Mouse (Mus musculus) intestine, embryonic 16.5 days (tissue): ENCODE measurements around the gene Zcchc2. TPM values are rescaled to one million over a fixed set of nuclear protein-coding genes. Genes with fewer than 3 reads are reported as not detected.

Source experiments
- ATAC-seq: fragments of 200-750 bp; cut with Nextera tagmentation; 2 replicates; pipeline ENCODE4 v1.8.0; 2017; ENCODE audit warnings: moderate TSS enrichment, moderate library complexity
- H3K27ac ChIP-seq: fragments of 300-500 bp; sonication (generic); 2 replicates; pipeline ENCODE4 v1.5.1; 2014; ENCODE audit warnings: mild to moderate bottlenecking, low read length
- H3K27me3 ChIP-seq: fragments of 300-500 bp; sonication (generic); replicated peaks from 2 replicates; pipeline ENCODE4 v1.6.1; 2014; ENCODE audit warnings: low read length, control low read depth, mixed read lengths; ENCODE audit not compliant: control insufficient read depth, insufficient read depth
- H3K36me3 ChIP-seq: fragments of 300-500 bp; sonication (generic); 2 replicates; pipeline ENCODE4 v1.6.1; 2014; ENCODE audit warnings: low read length, control low read depth; ENCODE audit not compliant: control insufficient read depth, insufficient read depth
- H3K4me1 ChIP-seq: fragments of 300-500 bp; sonication (generic); 2 replicates; pipeline ENCODE4 v1.6.1; 2014; ENCODE audit warnings: low read length, control low read depth, mixed read lengths; ENCODE audit not compliant: control insufficient read depth, insufficient read depth
- H3K4me2 ChIP-seq: fragments of 300-500 bp; sonication (generic); 2 replicates; pipeline ENCODE4 v1.6.1; 2014; ENCODE audit warnings: low read depth, low read length, control low read depth
- H3K4me3 ChIP-seq: fragments of 300-500 bp; sonication (generic); 2 replicates; pipeline ENCODE4 v1.5.1; 2014; ENCODE audit warnings: mild to moderate bottlenecking, low read length
- H3K9ac ChIP-seq: fragments of 300-500 bp; sonication (generic); 2 replicates; pipeline ENCODE4 v1.6.1; 2014; ENCODE audit warnings: low read depth, low read length
- H3K9me3 ChIP-seq: fragments of 300-500 bp; sonication (generic); 2 replicates; pipeline ENCODE4 v1.6.1; 2016; ENCODE audit warnings: low read length, control low read depth; ENCODE audit not compliant: control insufficient read depth
- WGBS: fragments of 180-500 bp; shearing (Covaris S2); extraction: QIAGEN DNeasy Blood & Tissue Kit; methylation state at CpG from one replicate; pipeline ENCODE4 v1.1.7; 2014; 5-methylcytosine and 5-hydroxymethylcytosine counted together
- polyA plus RNA-seq: library from polyadenylated mRNA; unstranded; fragments of >200 nt; fragmentation: Nextera tagmentation; extraction: Ambion mirVana; gene quantifications from 2 replicates; pipeline ENCODE4 v1.2.1, GENCODE M21; 2015

Zcchc2 gene
- polyA plus RNA-seq, 1 experiment from 2014 or later, result 1.8 TPM

GRCm38 (mm10) chr1:105982496-105983364 is 7.5 kb upstream of the Zcchc2 start:
- Histone ChIP-seq H3K9me3 (no peaks in the 10 kb centered on the region), H3K27me3 (no peaks in the 10 kb centered on the region), H3K4me2 (no peak overlapping the region), H3K4me3 (no peak overlapping the region), H3K27ac (no peak overlapping the region), H3K9ac (no peak overlapping the region), H3K36me3 (no peaks in the 10 kb centered on the region), H3K4me1 (no peaks in the 10 kb centered on the region)
- ATAC-seq, result no peak
- 67% methylated on average over 6 of the region's 6 CpGs for WGBS

GRCm38 (mm10) chr1:105984172-105984571 is 6.0 kb upstream of the Zcchc2 start:
- no peak for ATAC-seq
- WGBS, result 99% methylated on average over 3 of the region's 3 CpGs

GRCm38 (mm10) chr1:105988171-105988570 is 2.0 kb upstream of the Zcchc2 start:
- H3K36me3 ChIP-seq, result no peaks in the 10 kb centered on the region
- H3K4me3 ChIP-seq, result no peak overlapping the region
- H3K27ac ChIP-seq, result no peak overlapping the region
- no peak overlapping the region for H3K9ac ChIP-seq
- peaks cover 9% of the 10 kb centered on the region for H3K4me1 ChIP-seq
- no peak overlapping the region for H3K4me2 ChIP-seq
- ATAC-seq, result no peak
- no peaks in the 10 kb centered on the region for H3K9me3 ChIP-seq
- H3K27me3 ChIP-seq, result no peaks in the 10 kb centered on the region
- 48% methylated on average over 3 of the region's 3 CpGs for WGBS

More at GRCm38 (mm10) chr1:105984172-105984571, 6.0 kb upstream of the Zcchc2 start:
- no peak overlapping the region for H3K4me3 ChIP-seq
- H3K4me1 ChIP-seq, result peaks cover 4% of the 10 kb centered on the region
- H3K27ac ChIP-seq, result no peak overlapping the region
- H3K9ac ChIP-seq, result no peak overlapping the region
- H3K36me3 ChIP-seq, result no peaks in the 10 kb centered on the region
- no peak overlapping the region for H3K4me2 ChIP-seq
- H3K9me3 ChIP-seq, result no peaks in the 10 kb centered on the region
- H3K27me3 ChIP-seq, result no peaks in the 10 kb centered on the region

- Histone ChIP-seq H3K4me2 (peak overlapping the region; percentile 83), H3K9ac (peak overlapping the region; percentile 69; the same call in 1 of the 2 replicates), H3K27ac (no peak overlapping the region), H3K27me3 (no peaks in the 10 kb centered on the region), H3K9me3 (no peaks in the 10 kb centered on the region), H3K36me3 (no peaks in the 10 kb centered on the region), H3K4me1 (peaks cover 10% of the 10 kb centered on the region), H3K4me3 (peak overlapping the region; percentile 68)
- 59% methylated on average over 14 of the region's 14 CpGs for WGBS
- ATAC-seq, result no peak
Measured at GRCm38 (mm10) chr1:105988903-105989639, 1.1 kb upstream of the Zcchc2 start.

GRCm38 (mm10) chr1:105989640-105989984 is 594 bp upstream of the Zcchc2 start:
- Histone ChIP-seq H3K4me1 (peaks cover 10% of the 10 kb centered on the region), H3K9ac (peak overlapping the region; percentile 69), H3K27me3 (no peaks in the 10 kb centered on the region), H3K4me2 (peak overlapping the region; percentile 83), H3K27ac (peak overlapping the region; percentile 40), H3K9me3 (no peaks in the 10 kb centered on the region), H3K4me3 (peak overlapping the region; percentile 68), H3K36me3 (no peaks in the 10 kb centered on the region)
- ATAC-seq, result peak; percentile 11
- under 1% methylated on average over 13 of the region's 13 CpGs for whole genome bisulfite sequencing

GRCm38 (mm10) chr1:105990911-105991761 is 930 bp downstream of the Zcchc2 start:
- Histone ChIP-seq H3K4me1 (peaks cover 10% of the 10 kb centered on the region), H3K27me3 (no peaks in the 10 kb centered on the region), H3K9ac (peak overlapping the region; percentile 87), H3K4me2 (peak overlapping the region; percentile 95), H3K4me3 (peak overlapping the region; percentile 68), H3K9me3 (no peaks in the 10 kb centered on the region), H3K27ac (peak overlapping the region; percentile 94), H3K36me3 (no peaks in the 10 kb centered on the region)
- under 1% methylated on average over 99 of the region's 104 CpGs for WGBS
- peak; percentile 41 for ATAC-seq

DNA sequence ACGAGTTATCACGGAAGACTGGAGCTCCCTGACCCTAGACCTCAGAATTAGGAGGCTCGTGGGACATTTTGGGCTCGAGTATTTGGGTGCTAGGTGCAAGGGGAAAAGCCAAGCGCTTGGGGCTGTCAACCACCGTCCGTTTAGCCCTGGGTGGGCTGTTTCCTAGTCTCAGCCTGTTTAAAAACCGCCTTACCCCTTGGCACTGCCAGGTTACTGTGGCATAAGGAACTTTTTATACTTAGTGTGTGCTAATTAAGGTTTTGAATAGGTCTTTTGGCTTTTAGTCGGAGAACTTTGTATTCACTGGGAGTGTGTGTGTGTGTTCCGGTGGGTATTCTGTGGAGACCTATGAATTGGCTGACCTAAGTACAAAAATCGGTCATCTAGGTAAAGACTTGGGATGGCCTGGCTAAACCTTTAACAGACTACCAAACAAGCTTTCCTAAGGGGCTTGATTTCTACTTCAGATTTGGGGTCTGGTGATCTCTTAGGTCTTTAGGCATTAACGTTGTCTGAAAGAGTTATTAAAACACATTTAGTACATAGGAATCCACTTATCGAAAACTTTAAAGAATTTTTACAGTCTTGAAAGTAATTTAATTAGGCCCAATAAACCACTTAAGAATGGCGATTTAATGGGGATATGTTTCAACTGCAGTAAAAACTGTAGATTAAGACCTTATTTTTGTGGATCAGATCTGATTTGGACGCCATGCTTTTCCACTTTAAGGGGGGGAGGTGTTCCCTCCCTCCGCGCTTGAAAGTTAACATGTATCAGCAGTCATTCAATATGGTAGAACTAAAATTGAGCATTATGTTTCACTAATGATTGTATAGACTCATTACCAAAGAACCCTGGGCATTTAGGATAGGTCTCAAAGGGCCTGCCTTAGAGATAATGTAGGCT is 2.0 kb downstream of the Zcchc2 start:
- H3K9me3 ChIP-seq, result no peaks in the 10 kb centered on the region
- H3K4me1 ChIP-seq, result peaks cover 10% of the 10 kb centered on the region
- peak overlapping the region; percentile 95 for H3K4me2 ChIP-seq
- peak overlapping the region; percentile 68 for H3K4me3 ChIP-seq
- peak overlapping the region; percentile 87 for H3K9ac ChIP-seq
- ATAC-seq, result no peak
- WGBS, result 28% methylated on average over 17 of the region's 17 CpGs
- H3K36me3 ChIP-seq, result no peaks in the 10 kb centered on the region
- no peaks in the 10 kb centered on the region for H3K27me3 ChIP-seq
- peak overlapping the region; percentile 94 for H3K27ac ChIP-seq

- Histone ChIP-seq H3K4me3 (peak overlapping the region; percentile 78), H3K9me3 (no peaks in the 10 kb centered on the region), H3K27ac (peak overlapping the region; percentile 68), H3K4me2 (peak overlapping the region; percentile 95), H3K27me3 (no peaks in the 10 kb centered on the region), H3K9ac (peak overlapping the region; percentile 87), H3K4me1 (peaks cover 8% of the 10 kb centered on the region), H3K36me3 (no peaks in the 10 kb centered on the region)
- ATAC-seq, result no peak
- WGBS, result 9% methylated on average over 7 of the region's 7 CpGs
Measured at GRCm38 (mm10) chr1:105993196-105993595, 3.0 kb downstream of the Zcchc2 start.
